Mouse (Mus musculus): ENCODE measurements at regions not wholly inside any gene's neighbourhood (a gene's known extent, or its start where the extent isn't known, plus 50 kb on each side); places are given as distances from the start of the nearest gene placed in this dataset.

DNA sequence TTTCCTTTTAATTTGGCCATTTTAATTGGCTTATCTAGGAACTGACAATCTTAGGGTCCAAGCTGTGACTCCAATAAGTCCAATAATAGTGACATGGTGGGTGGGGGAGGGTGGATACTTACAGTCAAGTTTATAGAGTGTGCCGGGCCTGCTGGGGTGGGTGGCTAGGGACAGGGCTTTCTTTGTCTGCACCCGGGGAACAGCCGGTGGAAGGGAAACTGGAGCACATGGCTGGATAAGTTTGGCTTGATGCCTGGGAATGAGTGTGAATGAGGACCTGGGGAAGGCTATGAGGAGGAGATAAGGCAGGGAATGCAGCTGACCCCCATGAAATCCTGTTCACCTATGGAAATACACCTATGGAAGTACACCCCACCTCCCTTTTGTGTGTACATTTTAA lies 81.7 kb upstream of the Cers4 start:
- Histone ChIP-seq H3K4me2 (replicated peaks) (no peak overlapping the region), H3K4me3 (no peak overlapping the region), H3K9ac (no peak overlapping the region), H3K9me3 (no peaks in the 10 kb centered on the region), H3K4me1 (no peaks in the 10 kb centered on the region), H3K27ac (no peak overlapping the region), H3K36me3 (no peaks in the 10 kb centered on the region), H3K27me3 (replicated peaks) (no peaks in the 10 kb centered on the region)
- no peak for ATAC-seq (ENCODE audit: low FRiP score, low read depth)
- 59% methylated on average over 3 of the region's 3 CpGs for WGBS

DNA sequence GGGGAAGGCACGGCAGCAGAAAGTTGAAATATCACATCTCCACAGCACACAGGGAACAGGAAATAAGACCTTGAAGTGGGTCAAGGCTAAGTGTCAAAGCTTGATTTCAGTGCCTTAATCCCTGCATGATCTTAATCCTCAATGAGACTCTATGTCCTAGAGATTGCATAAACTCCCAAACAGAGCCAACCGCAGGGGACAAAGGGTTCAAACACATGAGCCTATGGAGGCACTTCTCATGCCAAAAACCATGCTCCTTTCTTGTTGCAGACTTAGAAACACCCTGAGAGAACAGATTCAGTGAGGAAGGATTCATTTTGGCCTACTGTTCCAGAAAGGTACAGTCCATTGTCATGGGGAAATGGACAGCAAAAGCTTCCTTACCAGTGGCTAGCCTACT lies 81.0 kb upstream of the Cers4 start:
- no peak for ATAC-seq (ENCODE audit: low FRiP score, low read depth)
- H3K9me3 ChIP-seq: no peaks in the 10 kb centered on the region
- H3K27me3 ChIP-seq (replicated peaks): no peaks in the 10 kb centered on the region
- no peak overlapping the region for H3K4me3 ChIP-seq
- H3K27ac ChIP-seq: no peak overlapping the region
- WGBS: 89% methylated on average over 2 of the region's 2 CpGs
- no peaks in the 10 kb centered on the region for H3K36me3 ChIP-seq
- H3K9ac ChIP-seq: no peak overlapping the region
- H3K4me2 ChIP-seq (replicated peaks): no peak overlapping the region
- H3K4me1 ChIP-seq: no peaks in the 10 kb centered on the region

DNA sequence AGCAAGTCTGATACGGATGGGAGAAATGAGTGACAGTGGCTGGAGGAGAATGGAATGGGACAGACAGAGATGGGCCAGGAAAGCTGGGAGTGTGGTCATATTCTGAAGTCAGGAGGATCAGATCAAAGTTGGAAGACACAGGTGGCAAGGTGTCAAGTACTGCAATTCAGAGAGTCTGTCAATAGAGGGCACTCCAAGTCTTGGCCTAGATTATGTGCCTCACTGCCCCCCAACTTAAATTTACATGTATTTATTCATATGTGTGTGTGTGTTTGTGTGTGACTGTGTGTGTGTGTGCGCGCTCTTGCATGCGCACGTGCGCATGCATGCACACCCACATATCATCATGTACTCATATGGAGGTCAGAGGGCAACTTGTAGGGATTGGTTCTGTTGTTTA lies 79.6 kb upstream of the Cers4 start:
- ATAC-seq (ENCODE audit: low FRiP score, low read depth): peak; percentile 23
- no peak overlapping the region for H3K27ac ChIP-seq
- no peak overlapping the region for H3K4me2 ChIP-seq (replicated peaks)
- no peak overlapping the region for H3K9ac ChIP-seq
- no peak overlapping the region for H3K4me3 ChIP-seq
- H3K36me3 ChIP-seq: no peaks in the 10 kb centered on the region
- H3K27me3 ChIP-seq (replicated peaks): no peaks in the 10 kb centered on the region
- no peaks in the 10 kb centered on the region for H3K4me1 ChIP-seq
- H3K9me3 ChIP-seq: no peaks in the 10 kb centered on the region
- WGBS: 55% methylated on average over 6 of the region's 6 CpGs

DNA sequence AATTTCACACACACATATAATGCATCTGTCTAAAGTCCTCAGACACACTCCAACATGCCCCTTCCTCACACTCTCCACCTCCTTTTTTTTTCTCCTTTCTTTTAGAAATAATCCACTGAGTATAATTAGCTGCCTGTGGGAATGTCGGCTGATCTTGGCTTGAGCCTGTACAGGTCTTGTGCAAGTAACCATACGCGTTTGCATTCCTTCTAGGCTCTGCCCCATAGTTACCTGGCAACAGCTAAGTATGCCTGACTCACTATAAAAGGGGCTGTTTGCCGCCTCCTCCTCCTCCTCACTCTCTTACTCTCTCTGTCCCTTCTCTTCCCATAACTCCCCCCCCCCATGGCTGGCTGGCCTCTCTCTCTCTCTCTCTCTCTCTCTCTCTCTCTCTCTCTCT lies 79.1 kb upstream of the Cers4 start:
- 13% methylated on average over 4 of the region's 4 CpGs for WGBS
- Histone ChIP-seq H3K4me3 (no peak overlapping the region), H3K9ac (no peak overlapping the region), H3K9me3 (no peaks in the 10 kb centered on the region), H3K36me3 (no peaks in the 10 kb centered on the region), H3K4me2 (replicated peaks) (no peak overlapping the region), H3K27me3 (replicated peaks) (no peaks in the 10 kb centered on the region), H3K27ac (no peak overlapping the region), H3K4me1 (no peaks in the 10 kb centered on the region)
- peak; percentile 49; the same call in 1 of the 2 replicates for ATAC-seq (ENCODE audit: low FRiP score, low read depth)

DNA sequence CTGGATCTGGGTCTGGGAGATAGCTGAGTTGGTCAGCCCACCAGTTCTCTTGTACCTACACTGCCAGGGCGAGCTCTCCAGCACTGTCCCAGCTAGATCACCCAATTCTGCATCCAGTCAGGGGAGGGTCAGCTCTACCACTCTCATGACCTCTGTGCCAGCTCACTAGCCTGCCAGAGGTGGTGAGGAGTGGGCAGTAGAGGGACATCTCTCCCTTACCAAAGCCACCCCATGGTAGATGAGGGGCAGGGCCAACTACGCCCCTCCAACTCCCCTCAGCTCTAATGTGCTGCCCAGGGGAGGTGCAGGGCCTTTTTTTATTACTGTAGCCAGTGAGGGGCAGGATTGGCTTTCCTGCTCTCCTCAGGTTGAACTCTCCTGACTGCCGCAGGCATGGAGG lies 75.7 kb upstream of the Cers4 start:
- Histone ChIP-seq H3K27ac (no peak overlapping the region), H3K9me3 (no peaks in the 10 kb centered on the region), H3K4me3 (no peak overlapping the region), H3K9ac (no peak overlapping the region), H3K27me3 (replicated peaks) (no peaks in the 10 kb centered on the region), H3K4me1 (no peaks in the 10 kb centered on the region), H3K4me2 (replicated peaks) (no peak overlapping the region), H3K36me3 (no peaks in the 10 kb centered on the region)
- ATAC-seq (ENCODE audit: low FRiP score, low read depth): no peak
- WGBS: 79% methylated on average over 3 of the region's 3 CpGs

DNA sequence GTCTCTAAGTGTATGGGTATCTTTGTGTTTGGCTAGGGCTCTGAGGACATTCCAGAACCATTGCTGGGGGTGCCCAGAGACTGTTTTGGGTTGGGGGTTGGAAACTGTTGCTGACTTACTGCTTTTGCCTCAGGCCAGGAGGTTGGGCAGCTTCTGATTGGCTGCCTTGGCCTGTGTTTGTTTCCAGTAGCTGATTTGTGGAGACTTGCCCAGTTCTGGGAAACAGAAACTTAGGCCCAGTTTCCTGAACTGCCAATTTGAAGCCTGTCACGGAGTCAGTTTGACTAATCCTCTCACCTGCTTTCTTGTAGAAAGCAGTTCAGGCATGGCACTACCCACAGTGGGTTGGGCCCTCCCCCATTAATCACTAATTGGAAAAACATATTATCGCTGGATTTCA lies 59.7 kb upstream of the Cers4 start:
- Histone ChIP-seq H3K36me3 (no peaks in the 10 kb centered on the region), H3K4me1 (no peaks in the 10 kb centered on the region), H3K4me2 (replicated peaks) (no peak overlapping the region), H3K4me3 (no peak overlapping the region), H3K27me3 (replicated peaks) (no peaks in the 10 kb centered on the region), H3K9me3 (no peaks in the 10 kb centered on the region), H3K9ac (no peak overlapping the region), H3K27ac (no peak overlapping the region)
- WGBS: 85% methylated on average over 2 of the region's 2 CpGs
- ATAC-seq (ENCODE audit: low FRiP score, low read depth): no peak

DNA sequence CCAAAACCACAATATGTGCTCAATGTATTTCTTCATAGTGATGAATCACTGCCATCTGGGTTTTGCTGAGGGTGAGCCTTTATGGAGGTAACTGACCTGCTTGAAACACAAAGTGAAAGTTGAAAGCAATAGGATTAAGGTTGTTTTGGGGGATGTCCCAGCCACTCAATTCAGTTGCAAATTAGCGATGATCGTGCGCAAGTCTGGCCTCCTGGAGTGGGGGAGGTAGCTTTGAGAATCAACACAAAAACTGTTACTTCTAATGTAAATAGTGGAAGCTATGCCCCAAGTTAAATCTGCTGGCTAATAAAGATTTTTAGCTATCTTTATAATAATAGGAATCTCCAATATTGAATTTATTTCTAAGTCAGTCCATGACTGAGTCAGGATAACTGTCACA lies 56.3 kb upstream of the Cers4 start:
- H3K4me1 ChIP-seq: no peaks in the 10 kb centered on the region
- ATAC-seq (ENCODE audit: low FRiP score, low read depth): no peak
- 62% methylated on average over 3 of the region's 3 CpGs for WGBS
- H3K4me3 ChIP-seq: no peak overlapping the region
- no peak overlapping the region for H3K9ac ChIP-seq
- H3K27ac ChIP-seq: no peak overlapping the region
- H3K27me3 ChIP-seq (replicated peaks): no peaks in the 10 kb centered on the region
- H3K4me2 ChIP-seq (replicated peaks): no peak overlapping the region
- no peaks in the 10 kb centered on the region for H3K36me3 ChIP-seq
- H3K9me3 ChIP-seq: no peaks in the 10 kb centered on the region

Data from neural tube, embryonic 12.5 days (tissue).